Mouse (Mus musculus) testis, adult 10 weeks (tissue): Measurements from ENCODE around the gene Ciao2b. TPM values are rescaled to one million over a fixed set of nuclear protein-coding genes. Genes with fewer than 3 reads are reported as not detected.

Experiments
- polyA plus RNA-seq: library from polyadenylated mRNA; stranded (reverse); fragments of 350-450 nt; fragmentation: Illumina TruSeq; extraction: RNeasy Lipid Tissue Mini Kit (QIAGEN cat#74804); gene quantifications from one replicate; pipeline ENCODE4 v1.2.3, GENCODE M21; 2014; ENCODE audit warnings: low read depth, low replicate concordance

The Ciao2b gene
- polyA plus RNA-seq = 1.9 TPM

DNA sequence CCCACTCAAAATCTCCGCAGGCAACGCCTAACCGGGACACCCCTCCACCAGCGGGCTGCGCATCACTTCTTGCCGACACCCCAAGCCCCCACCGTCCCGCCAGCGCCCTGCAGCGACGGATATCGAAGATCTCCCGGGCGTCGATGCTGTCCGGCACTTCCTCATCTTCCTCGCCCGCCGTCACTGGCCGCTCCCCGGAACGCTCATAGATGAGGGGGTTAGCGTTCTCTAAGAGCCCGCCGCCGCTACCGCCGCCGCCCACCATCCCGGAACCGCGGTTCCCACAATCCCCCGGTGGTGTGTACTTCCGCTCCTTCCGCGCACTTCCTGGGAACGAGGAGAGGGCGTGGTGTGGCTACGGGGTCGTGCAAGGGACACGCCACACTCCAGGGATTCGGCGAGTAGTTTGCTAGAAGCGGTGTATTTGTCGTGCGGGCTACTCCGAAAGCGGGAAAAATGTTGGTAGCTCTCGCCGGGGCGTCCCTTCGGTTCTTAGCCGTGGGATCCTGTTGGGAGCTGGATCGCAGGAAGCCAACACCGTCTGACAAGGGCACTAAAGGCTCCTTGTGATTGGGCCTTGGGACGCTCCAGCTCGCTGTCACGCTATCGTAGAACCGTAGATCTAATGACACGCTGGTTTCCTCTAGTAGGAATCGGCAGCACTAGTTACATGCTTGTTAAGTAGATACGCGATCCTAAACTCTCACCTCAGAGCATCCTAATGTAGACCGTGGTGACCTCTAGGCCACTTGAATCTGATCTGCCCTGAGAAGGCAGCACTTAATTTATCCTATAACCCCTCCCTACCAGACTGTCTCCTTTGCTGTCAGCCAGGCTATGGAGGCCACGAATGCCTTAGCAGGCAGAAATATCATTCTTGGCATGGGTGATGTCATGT, at the start of gene Ciao2b:
Gene Ciao2b (minus strand): TSS at position 540 of the 898 bp plus-strand sequence.

DNA sequence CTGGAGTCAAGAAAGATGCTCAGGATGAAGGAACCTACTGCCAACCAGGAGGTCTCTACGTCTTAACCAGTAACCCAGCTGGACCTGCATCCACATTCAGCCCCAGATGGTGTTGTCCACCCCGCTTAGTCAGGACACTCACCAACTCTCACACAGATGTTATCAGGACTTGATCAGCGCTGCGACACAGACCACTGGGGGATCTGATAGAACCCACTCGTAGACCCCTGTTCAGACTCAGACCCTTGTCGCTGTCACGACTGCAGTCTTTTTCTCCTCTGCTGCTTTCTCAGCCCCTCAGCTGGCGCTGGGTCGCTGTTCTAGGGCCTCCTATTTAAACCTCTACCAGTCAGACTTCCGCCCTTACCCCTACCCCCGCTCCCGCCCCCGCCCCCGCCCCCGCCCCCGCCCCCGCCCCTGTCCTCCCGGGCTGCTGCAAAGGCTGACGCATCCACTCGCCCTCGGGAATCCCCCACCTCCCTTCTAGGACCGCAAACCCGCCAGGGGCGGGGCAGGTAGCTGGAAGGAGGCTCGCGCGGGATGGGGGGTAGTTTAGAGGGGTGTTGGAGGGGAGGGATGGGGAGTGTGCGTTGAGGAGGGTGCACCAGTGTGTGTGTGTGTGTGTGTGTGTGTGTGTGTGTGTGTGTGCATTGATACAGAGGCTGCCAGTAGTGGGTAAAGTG, 10.6 kb downstream of the Ciao2b start, which contains the start of gene Rrad:
Gene Rrad (minus strand): TSS at position 347 of the 683 bp plus-strand sequence.

DNA sequence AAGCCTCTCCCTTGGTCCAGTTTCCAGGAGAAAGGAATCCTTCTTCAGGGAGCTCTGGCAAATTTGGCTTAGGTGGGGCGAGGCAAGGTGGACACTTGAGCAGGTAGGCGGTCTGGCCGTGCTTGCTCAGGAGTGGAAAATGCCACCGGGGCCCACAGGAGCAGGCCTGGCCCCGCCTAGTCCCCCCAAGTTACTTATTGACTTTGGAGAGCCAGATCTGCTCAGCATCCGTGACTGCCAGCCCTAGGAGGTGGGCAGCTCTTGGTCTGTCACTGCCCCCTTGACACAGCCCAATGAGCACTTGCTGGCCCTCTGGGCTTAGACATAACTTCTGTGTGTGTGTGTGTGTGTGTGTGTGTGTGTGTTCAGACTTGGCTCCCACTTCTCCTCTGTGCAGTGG, 17.6 kb downstream of the Ciao2b start, which contains the start of gene Cdh16:
Gene Cdh16 (minus strand): TSS at position 236 of the 400 bp plus-strand sequence.

DNA sequence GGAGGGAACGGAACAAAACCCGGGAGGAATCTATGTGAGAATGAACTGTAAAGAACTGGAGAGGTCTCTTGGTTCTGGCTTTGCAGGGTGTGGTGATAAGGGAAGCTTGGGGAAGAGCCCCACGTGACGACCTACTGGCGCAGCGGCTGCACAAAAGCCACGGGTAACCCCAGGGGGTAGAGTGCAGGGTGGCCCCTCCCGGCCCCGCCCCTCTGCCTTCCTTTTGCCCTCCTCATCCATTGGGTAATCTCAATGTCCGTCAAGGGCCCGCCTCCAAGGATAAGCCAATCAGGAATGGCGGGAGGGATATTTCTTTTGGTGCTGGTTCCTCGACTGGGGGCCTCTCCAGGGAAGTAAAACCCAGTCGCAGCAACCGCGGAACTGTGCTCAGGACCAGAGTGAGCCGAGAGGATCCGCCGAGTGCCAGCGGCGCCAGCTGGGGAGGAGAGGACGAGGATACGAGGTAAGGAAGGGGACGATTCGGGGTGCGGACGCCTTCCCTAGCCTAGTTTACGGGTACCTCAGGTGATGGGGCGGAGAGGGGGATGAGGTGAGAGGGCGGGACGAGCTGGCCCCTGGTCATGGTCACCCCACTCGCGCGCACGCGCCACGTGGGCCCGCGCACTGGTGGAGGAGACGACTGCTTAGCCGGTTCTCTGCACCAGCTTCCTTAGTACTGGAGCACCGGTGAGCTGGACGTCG, 50.5 kb downstream of the Ciao2b start, which contains the start of gene Pdp2:
Gene Pdp2 (plus strand): TSS at position 319 of the 702 bp plus-strand sequence.

Other genes with a start within 250 kb of the Ciao2b start
- 2.7 TPM for gene Cmtm4, start 246.2 kb downstream of the Ciao2b start, polyA plus RNA-seq
- gene Dync1li2, start 198.9 kb downstream of the Ciao2b start, polyA plus RNA-seq = 146 TPM
- gene Terb1, start 132.1 kb downstream of the Ciao2b start, polyA plus RNA-seq = 65.7 TPM
- gene Nae1, start 107.3 kb downstream of the Ciao2b start, polyA plus RNA-seq = 267 TPM
- 0.28 TPM for gene Car7, start 107.3 kb downstream of the Ciao2b start, polyA plus RNA-seq
- gene Pdp2, start 50.5 kb downstream of the Ciao2b start, polyA plus RNA-seq = 1.5 TPM
- gene Cdh16, start 17.6 kb downstream of the Ciao2b start, polyA plus RNA-seq = not detected
- gene Rrad, start 10.6 kb downstream of the Ciao2b start, polyA plus RNA-seq = not detected
- not detected for gene Ces2a, start 92.0 kb upstream of the Ciao2b start, polyA plus RNA-seq
- not detected for gene Ces2b, start 189.6 kb upstream of the Ciao2b start, polyA plus RNA-seq
- not detected for gene Ces2c, start 205.1 kb upstream of the Ciao2b start, polyA plus RNA-seq